Mouse (Mus musculus) testis, postnatal 10 days (tissue): ENCODE data around the gene Unk.

Experiments used
- DNase-seq: peaks from one replicate; pipeline ENCODE4 v3.0.0; 2021; ENCODE audit warnings: low spot score

The Unk gene

GRCm38 (mm10) chr11:116030088-116030897 lies at the start of gene Unk:
Gene Unk, plus strand, starts transcription at chr11:116030322.
- DNase-seq, result peak; percentile 96

DNA sequence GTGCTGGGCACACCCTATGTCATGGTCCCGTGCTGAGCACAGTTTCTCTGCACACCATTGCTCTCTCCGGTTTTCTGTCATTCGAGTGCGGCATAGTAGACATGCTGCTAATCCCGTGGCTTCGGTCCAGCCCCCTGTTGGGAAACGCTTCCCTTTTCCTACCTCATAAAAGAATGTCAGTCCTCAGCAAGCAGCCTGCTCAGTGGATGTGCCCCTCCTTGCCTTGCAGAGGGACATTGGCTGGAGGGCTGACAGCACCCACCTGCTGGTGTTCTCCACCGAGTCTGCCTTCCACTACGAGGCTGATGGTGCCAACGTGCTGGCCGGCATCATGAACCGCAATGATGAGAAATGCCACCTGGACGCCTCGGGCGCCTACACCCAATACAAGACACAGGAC lies 47.6 kb upstream of the Unk start:
- DNase-seq, result no peak

- no peak for DNase-seq
Observed at GRCm38 (mm10) chr11:115983291-115983690, 46.8 kb upstream of the Unk start.

GRCm38 (mm10) chr11:115989686-115990085 lies 40.4 kb upstream of the Unk start:
- no peak for DNase-seq

DNA sequence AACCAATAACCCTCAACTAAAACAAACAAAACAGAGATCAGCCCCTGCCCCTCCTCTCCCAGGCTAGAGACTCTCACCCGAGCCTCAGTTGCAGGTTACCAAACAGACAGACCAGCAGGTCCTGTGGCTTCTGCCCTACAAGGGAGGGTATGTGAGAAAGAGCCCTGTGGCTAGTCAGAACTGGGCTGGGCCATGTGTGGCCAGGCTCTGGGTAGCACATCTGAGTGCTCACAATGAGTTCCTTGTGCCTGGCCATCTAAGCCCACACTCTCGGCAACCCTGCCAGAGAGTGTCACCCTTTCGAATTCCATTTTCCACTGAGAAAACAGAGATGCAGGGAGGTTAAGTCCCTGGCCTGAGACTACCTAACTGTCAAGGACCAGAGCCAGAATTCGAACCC lies 38.0 kb upstream of the Unk start:
- DNase-seq, result no peak

DNA sequence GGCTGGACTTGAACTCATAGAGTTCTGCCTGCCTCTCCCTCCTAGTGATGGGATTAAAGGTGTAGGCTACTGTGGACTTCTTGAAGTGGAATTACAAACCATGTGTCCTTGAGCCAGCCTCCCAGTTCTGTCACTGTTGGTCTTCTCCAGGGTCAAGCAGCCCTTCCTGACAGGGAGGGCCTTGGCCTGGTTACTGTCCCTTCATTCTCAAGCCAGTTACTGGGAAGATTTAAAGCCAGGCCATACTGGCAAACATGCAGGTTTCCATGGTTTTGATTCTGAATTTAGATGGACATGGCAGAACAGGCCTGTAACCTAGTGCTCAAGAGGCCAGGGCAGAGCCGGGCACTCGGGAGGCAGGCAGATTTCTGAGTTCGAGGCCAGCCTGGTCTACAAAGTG lies 34.9 kb upstream of the Unk start:
- no peak for DNase-seq

DNA sequence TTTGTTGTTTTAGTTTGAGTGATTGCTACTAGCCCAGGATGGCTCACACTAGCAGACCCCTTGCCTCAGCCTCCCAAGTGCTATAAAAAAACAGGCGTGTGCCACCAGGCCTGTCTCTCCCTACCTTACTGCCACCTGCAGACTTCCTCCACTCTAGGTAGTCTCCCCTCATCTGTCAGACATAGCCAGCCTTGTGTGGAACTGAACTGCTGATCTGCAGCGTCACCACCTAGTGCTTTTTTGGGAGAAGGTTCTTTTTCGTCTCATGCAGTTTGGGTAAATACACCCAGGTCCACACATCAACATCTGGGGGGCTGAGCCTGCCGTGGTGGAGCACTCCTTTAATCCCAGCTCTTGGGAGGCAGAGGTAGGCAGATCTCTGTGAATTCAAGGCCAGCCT lies 33.1 kb upstream of the Unk start:
- no peak for DNase-seq

GRCm38 (mm10) chr11:115997662-115998061 lies 32.5 kb upstream of the Unk start:
- DNase-seq, result no peak

- DNase-seq, result no peak
Observed at GRCm38 (mm10) chr11:115999027-115999426, 31.1 kb upstream of the Unk start.

- peak; percentile 87 for DNase-seq
Observed at GRCm38 (mm10) chr11:115999538-116000143, 30.5 kb upstream of the Unk start.

DNA sequence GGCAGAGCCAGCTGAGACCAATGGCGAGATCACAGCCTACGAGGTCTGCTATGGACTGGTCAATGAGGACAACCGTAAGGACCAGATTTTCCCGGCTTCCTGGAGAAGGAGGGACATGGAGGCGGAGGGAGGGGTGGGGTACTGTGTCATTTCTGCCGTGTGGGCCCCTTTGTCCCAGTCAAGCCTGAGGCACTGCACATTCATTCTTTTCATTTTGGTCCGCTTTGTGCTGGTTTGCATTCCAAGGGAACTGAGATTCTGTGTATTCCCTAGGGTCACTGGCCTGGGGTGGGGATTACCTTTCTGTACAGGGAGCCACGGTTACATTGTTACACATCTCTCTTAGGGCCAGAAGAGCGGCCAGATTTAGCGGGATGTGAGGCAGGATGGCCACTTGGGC lies 29.5 kb upstream of the Unk start:
- no peak for DNase-seq

DNA sequence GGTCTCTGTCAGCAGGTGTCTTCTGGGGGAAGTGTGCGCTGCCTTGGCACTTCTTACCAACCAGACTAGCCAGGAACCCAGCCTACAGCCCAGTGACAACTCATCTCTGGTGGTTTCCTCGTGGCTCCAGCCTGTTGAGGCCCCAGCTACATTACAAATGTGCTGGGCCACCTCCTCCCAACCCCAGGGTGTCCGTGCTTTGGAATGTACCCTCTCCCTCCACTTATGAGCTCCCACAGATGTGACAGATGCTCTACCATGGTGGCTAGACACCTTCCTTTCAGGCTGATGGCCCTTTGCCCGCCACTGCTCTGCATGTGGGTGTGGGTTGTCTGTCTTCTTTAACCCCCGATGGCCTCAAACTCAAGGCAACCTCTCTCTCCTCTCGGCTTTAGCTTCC lies 28.4 kb upstream of the Unk start:
- DNase-seq, result no peak

DNA sequence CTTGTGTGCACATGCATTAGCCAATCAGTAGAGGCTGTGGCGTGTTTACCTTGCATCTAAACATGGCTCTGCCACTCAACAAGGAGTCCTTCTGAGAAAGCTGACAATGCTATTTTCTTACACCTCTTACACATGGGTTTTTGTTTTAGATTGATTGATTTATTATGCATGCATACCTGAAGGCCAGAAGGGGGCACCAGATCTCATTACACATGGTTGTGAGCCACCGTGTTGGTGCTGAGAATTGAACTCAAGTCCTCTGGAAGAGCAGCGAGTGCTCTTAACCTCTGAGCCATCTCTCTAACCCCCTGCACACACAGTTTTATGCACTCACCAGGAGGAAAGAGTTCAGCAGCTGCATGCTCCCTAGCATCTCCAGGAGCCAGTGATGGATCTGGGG lies 27.2 kb upstream of the Unk start:
- no peak for DNase-seq

DNA sequence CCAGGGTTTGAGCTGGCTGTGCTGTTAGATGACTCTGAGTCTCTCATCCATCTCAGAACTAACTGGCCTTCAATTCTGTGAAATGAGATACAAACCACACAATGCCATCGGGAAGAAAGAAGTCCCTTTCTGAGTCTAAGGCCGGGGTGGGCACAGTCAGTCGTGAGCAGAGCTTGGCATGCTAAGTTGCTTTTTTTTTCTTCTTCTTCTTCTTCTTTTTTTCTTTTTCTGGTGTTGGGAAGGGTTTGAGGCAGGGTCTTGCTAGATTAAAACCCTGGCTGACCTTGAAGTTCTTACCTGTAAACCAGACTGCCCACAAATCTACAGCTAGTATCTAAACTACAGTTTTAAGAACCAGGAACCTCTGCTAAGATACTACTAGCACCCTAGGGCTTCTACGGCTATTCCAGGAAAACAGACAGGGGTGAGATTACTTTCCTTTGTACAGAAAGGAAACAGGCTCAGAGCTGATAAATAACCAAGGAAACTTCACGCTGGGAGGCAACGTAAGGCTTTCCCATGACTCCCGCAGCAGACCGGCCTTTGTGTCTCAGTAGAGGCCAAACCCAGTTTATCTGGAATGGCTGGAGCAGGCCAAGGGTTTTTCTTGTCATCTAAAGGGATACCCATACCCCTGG lies 25.8 kb upstream of the Unk start:
- DNase-seq, result no peak

DNA sequence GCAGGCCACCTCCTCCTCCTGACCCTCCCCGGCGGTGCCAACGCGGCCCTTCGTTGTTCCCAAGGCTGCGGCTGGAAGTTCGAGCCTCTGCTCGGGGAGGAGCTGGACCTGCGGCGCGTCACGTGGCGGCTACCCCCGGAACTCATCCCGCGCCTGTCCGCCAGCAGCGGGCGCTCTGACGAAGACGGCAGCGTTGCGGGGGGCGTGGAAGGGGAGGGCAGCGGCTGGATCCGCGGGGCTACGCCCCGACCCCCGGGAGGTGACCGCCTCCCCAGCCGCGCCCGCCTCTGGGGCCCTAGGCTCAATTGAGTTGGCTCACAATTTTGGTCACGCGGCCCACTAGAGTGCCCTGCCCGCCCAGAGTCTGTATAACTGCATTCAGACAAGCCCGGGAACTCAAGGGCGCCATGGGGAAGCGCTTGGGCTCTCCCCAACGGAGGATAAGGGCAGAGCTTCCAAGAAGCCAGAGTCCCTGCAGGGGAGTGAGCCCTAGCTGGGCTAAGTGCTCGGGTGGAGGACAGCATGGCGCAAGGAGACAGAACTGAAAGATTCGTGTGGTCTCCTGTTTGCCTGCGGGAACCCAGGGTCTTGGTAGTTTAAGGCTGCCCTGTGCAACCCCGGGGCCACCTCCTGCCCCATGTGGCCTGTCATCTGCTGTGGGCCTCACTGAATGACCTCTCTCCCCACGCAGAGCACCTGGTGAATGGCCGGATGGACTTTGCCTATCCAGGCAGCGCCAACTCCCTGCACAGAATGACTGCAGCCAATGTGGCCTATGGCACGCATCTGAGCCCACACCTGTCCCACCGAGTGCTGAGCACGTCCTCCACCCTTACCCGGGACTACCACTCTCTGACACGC lies 25.1 kb upstream of the Unk start:
- DNase-seq, result peak; percentile 90

- DNase-seq, result no peak
Observed at GRCm38 (mm10) chr11:116005701-116006419, 24.3 kb upstream of the Unk start.

GRCm38 (mm10) chr11:116007095-116007850 lies 22.8 kb upstream of the Unk start:
- no peak for DNase-seq

- DNase-seq, result no peak
Observed at GRCm38 (mm10) chr11:116008411-116008810, 21.7 kb upstream of the Unk start.

DNA sequence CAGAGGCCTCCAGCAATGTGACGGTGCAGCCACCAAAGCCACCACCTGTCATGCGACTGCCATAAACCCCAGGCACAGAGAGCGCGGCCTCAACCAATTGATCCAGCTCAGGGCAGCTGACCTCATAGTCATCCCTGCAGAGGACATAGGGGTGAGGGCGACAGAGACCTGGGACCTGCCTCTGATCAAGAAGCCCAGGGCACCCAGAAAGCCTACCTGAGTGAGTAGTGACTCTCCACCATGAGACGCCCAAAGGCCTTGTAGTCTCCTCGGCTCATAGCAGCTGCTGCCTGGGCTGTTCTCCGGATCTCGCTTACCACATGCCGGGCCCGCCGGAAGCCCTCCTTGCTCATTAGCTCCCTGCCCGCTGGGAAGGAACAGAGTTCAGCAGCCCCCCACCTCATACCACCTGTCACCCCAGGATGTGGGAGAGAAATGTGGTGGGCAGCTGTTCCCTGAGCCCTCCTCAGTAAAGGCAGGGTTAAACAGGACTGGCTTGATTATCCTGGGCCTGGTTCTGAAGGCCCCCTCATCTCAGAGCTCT lies 21.2 kb upstream of the Unk start:
- no peak for DNase-seq

DNA sequence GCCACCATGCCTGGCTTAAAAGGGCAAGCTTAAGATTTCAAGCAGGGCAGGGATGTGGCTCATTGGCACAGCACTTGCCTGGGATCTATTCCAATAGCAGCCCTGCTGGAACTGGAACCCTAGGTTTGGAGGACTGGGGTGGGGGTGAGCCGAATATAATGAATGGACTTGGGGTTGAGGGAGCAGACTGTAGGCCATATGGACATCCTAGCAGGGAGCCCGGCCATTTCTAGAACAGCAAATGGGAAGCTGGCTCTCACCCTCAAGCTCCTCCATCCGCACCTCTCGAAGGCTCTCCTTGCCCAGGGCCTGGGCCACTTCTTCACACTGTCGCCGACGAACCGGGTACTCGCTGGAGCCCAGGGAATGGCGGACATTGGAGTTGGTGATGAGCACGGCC lies 20.5 kb upstream of the Unk start:
- no peak for DNase-seq

DNA sequence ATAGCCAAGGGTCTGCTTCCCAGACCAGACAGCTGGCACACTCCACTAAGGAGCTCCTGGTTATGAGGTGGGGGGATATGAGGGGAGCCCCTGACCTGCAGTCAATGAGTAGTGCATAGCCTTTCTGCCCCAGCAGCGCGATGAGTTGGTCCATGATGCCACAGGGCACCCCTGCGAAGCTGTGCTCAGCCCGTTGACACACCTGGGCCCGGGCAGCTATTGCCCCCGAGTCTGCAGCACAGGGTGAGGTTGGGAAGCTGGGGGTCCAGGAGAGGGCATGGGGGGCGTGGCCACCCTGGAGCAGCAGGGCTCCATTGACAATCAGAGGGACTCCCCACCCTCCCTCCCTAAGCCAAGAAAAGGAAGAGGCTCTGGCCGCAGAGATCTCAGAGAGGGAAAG lies 20.0 kb upstream of the Unk start:
- DNase-seq, result no peak
